Mouse (Mus musculus) activated CD4-positive, CD25-positive, alpha-beta regulatory T cell (primary cell): ENCODE measurements around the gene Olfr69. TPM values are rescaled to one million over a fixed set of nuclear protein-coding genes. Genes with fewer than 3 reads are reported as not detected.

Source experiments
- polyA plus RNA-seq, 2 experiments: library from polyadenylated mRNA; unstranded; fragments of 100-300 nt; shearing (Covaris generic); gene quantifications; one replicate each; pipeline ENCODE4 v1.2.1; 2017

The Olfr69 gene
- polyA plus RNA-seq: not detected

GRCm38 (mm10) chr7:103771494-103771893 is at the start of gene Olfr69:
Olfr69 (minus strand) TSS chr7:103771594.

DNA sequence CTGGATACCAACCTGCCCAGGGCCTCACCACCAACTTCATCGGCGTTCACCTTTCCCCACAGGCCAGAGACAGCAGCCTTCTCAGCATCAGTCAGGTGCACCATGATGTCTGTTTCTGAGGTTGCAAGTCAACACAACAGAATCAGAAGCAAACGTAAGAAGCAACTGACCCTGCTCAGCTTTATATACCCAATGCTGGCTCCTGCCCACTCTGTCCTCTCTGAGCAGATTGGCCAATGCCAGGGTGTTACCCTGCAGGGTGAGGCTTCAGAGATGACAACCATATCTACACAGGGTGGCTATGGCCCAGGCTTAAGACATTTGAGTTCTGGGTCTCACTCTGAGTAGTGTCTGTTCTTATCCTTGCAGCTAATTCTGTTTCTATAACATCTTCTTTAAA is 42.4 kb upstream of the Olfr69 start, which contains the start of gene Hbb-bt:
TSS of gene Hbb-bt (minus strand) at position 231 of the 400 bp plus-strand sequence.

DNA sequence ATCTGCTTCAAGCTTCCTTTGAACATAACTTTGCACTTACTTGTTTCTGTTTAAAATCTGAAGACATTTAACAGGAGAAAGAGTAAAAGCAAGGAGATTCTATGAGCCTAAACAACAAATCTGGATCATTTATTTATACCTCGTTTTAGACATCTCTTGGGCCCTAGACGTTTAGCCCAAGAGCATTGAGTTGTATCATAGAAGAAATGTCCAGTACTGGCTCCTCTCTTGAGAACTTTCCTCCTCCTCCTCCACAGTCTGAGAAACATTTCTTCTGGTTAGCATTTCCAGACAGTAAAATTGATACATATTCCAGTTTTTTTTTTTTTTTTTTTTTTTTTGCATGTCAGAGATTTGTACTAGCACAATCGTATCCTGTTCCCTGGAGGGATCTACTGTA is 20.3 kb upstream of the Olfr69 start, which contains the start of gene Olfr67:
TSS of gene Olfr67 (minus strand) at position 101 of the 400 bp plus-strand sequence.

GRCm38 (mm10) chr7:103779598-103779997 is 8.2 kb upstream of the Olfr69 start, which contains the start of gene Olfr68:
Olfr68 (minus strand) TSS chr7:103779698.

GRCm38 (mm10) chr7:103757233-103757632 is 14.2 kb downstream of the Olfr69 start, which contains the start of gene Olfr630:
Olfr630 (minus strand) TSS chr7:103757333.

DNA sequence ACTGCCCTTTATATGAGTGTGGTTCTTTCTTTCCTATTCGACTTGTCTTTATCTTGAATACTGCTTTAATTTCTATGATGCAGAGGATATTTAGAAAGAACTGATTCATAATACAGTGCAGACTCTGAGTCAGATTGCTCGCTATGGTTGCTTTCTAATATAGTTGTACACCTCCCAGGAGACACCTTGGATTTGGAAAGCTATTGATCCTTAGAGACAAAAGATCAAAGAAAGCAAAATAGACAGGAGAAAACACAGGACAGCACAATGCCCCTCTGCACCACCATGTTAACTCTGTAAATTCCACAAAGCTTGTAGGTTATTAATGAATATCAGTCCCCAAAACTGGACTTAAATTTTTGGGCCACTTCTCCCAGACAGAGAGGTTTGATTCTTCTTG is 26.6 kb downstream of the Olfr69 start, which contains the start of gene Olfr629:
TSS of gene Olfr629 (minus strand) at position 101 of the 400 bp plus-strand sequence.

GRCm38 (mm10) chr7:103730074-103730473 is 41.3 kb downstream of the Olfr69 start, which contains the start of gene Olfr628:
Olfr628 (plus strand) TSS chr7:103730374.

Other genes starting within 250 kb of the Olfr69 start
- gene Olfr612, start 228.9 kb downstream of the Olfr69 start, polyA plus RNA-seq: not detected
- gene Olfr613, start 223.5 kb downstream of the Olfr69 start, polyA plus RNA-seq: not detected
- under 1 TPM in 1 of 2 experiments, not detected in 1; 0.28 TPM for gene Olfr615, start 215.5 kb downstream of the Olfr69 start, polyA plus RNA-seq
- gene Olfr616, start 202.5 kb downstream of the Olfr69 start, polyA plus RNA-seq: under 1 TPM in 1 of 2 experiments, not detected in 1; 0.11 TPM
- gene Olfr617, start 198.5 kb downstream of the Olfr69 start, polyA plus RNA-seq: not detected
- gene Olfr618, start 181.5 kb downstream of the Olfr69 start, polyA plus RNA-seq: not detected
- not detected for gene Olfr619, start 171.0 kb downstream of the Olfr69 start, polyA plus RNA-seq
- gene Olfr620, start 159.1 kb downstream of the Olfr69 start, polyA plus RNA-seq: under 1 TPM; 0.06 to 0.15 TPM
- not detected for gene Olfr622, start 128.9 kb downstream of the Olfr69 start, polyA plus RNA-seq
- under 1 TPM in 1 of 2 experiments, not detected in 1; 0.16 TPM for gene Olfr623, start 107.9 kb downstream of the Olfr69 start, polyA plus RNA-seq
- gene Olfr624, start 100.4 kb downstream of the Olfr69 start, polyA plus RNA-seq: under 1 TPM in 1 of 2 experiments, not detected in 1; 0.06 TPM
- gene Olfr625-ps1, start 88.9 kb downstream of the Olfr69 start, polyA plus RNA-seq: not detected
- gene Olfr243, start 56.9 kb downstream of the Olfr69 start, polyA plus RNA-seq: under 1 TPM in 1 of 2 experiments, not detected in 1; 0.41 TPM
- gene Olfr628, start 41.2 kb downstream of the Olfr69 start, polyA plus RNA-seq: not detected
- gene Olfr629, start 26.7 kb downstream of the Olfr69 start, polyA plus RNA-seq: not detected
- gene Olfr630, start 14.3 kb downstream of the Olfr69 start, polyA plus RNA-seq: not detected
- not detected for gene Olfr68, start 8.1 kb upstream of the Olfr69 start, polyA plus RNA-seq
- not detected for gene Olfr67, start 20.2 kb upstream of the Olfr69 start, polyA plus RNA-seq
- gene Hbb-bt, start 42.4 kb upstream of the Olfr69 start, polyA plus RNA-seq: 10 to 100 TPM; 63.1 to 67.8 TPM
- 100 to 1,000 TPM; 302 to 371 TPM for gene Hbb-bs, start 56.5 kb upstream of the Olfr69 start, polyA plus RNA-seq
- gene Hbb-bh2, start 68.9 kb upstream of the Olfr69 start, polyA plus RNA-seq: not detected
- not detected for gene Hbb-bh1, start 71.6 kb upstream of the Olfr69 start, polyA plus RNA-seq
- gene Hbb-y, start 81.6 kb upstream of the Olfr69 start, polyA plus RNA-seq: not detected
- gene Olfr66, start 114.7 kb upstream of the Olfr69 start, polyA plus RNA-seq: not detected
- not detected for gene Olfr64, start 122.9 kb upstream of the Olfr69 start, polyA plus RNA-seq
- not detected for gene Olfr65, start 131.9 kb upstream of the Olfr69 start, polyA plus RNA-seq
- gene Olfr631, start 157.2 kb upstream of the Olfr69 start, polyA plus RNA-seq: not detected
- not detected for gene Olfr632, start 162.8 kb upstream of the Olfr69 start, polyA plus RNA-seq
- gene Olfr633, start 172.8 kb upstream of the Olfr69 start, polyA plus RNA-seq: not detected
- under 1 TPM in 1 of 2 experiments, not detected in 1; 0.04 TPM for gene Olfr635, start 199.6 kb upstream of the Olfr69 start, polyA plus RNA-seq
- gene Olfr638, start 227.2 kb upstream of the Olfr69 start, polyA plus RNA-seq: not detected
- under 1 TPM; 0.04 TPM for gene Olfr639, start 245.7 kb upstream of the Olfr69 start, polyA plus RNA-seq